Mouse (Mus musculus): ENCODE results near the gene Rab11fip4.

DNA sequence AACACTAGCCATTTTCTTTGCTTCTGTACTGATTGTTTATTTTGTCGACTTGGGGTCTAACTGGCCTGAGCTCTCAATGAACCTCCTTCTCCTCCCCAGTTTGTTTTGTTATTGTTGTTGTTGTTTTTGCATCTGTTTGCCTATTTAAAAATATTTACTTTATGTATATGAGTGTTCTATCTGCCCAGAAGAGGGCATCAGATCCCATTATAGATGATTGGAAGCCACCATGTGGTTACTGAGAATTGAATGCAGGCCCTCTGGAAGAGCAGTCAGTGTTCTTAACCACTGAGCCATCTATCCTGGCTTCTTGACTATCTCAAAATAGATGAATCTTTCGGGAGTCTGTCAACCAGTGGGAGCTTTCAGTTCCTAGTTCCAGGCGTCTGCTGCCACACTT is 116.1 kb downstream of the Rab11fip4 start:
- TF ChIP-seq POLR2A (IDR thresholded peaks at IDR 0.05; ENCODE audit: low read depth, low read length) (no peak), TCF12 (IDR thresholded peaks at IDR 0.05; ENCODE audit: low read depth, low read length) (no peak), ELF1 (IDR thresholded peaks at IDR 0.05; ENCODE audit: low read depth, low read length) (no peak), CTCF (conservative IDR thresholded peaks at IDR 0.05 in 1 of 2, IDR thresholded peaks at IDR 0.05 in 1 of 2; ENCODE audit: low read depth in 2 of 2, low read length in 2 of 2) (peak in 1 of 2 experiments; percentile 43; a peak in 2 of 4 replicates), MAZ (IDR thresholded peaks at IDR 0.05; ENCODE audit: low read depth, low read length) (no peak), BHLHE40 (IDR thresholded peaks at IDR 0.05; ENCODE audit: low read depth, low read length) (no peak), USF1 (IDR thresholded peaks at IDR 0.05; ENCODE audit: low read depth, low read length) (no peak), ZC3H11A (IDR thresholded peaks at IDR 0.05; ENCODE audit: low read depth, low read length) (no peak), ZKSCAN1 (IDR thresholded peaks at IDR 0.05; ENCODE audit: borderline replicate concordance, low read depth, low read length) (no peak), RAD21 (IDR thresholded peaks at IDR 0.05; ENCODE audit: low read depth, low read length) (peak; percentile 3), USF2 (conservative IDR thresholded peaks at IDR 0.05; ENCODE audit: low read depth, low read length) (no peak), NELFE (IDR thresholded peaks at IDR 0.05; ENCODE audit: low read depth, low read length) (no peak)

Measured in CH12.LX (cell line).